Mouse (Mus musculus) stomach, embryonic 15.5 days (tissue): ENCODE measurements at regions not wholly inside any gene's neighbourhood (a gene's known extent, or its start where the extent isn't known, plus 50 kb on each side); places are given as distances from the start of the nearest gene placed in this dataset.

Source experiments
- ATAC-seq: fragments of 200-750 bp; cut with Nextera tagmentation; 2 replicates; pipeline ENCODE4 v1.8.0; 2017; ENCODE audit warnings: low read depth, moderate number of reproducible peaks, moderate TSS enrichment; ENCODE audit not compliant: insufficient read depth, low FRiP score
- H3K27ac ChIP-seq: fragments of 300-500 bp; sonication (generic); 2 replicates; pipeline ENCODE4 v1.5.1; 2015; ENCODE audit warnings: mild to moderate bottlenecking, inconsistent platforms
- H3K27me3 ChIP-seq: fragments of 300-500 bp; sonication (generic); replicated peaks from 2 replicates; pipeline ENCODE4 v1.6.1; 2015; ENCODE audit warnings: inconsistent platforms
- H3K36me3 ChIP-seq: fragments of 300-500 bp; sonication (generic); 2 replicates; pipeline ENCODE4 v1.6.1; 2015; ENCODE audit warnings: inconsistent platforms
- H3K4me1 ChIP-seq: fragments of 300-500 bp; sonication (generic); 2 replicates; pipeline ENCODE4 v1.6.1; 2015; ENCODE audit warnings: inconsistent platforms
- H3K4me2 ChIP-seq: fragments of 300-500 bp; sonication (generic); 2 replicates; pipeline ENCODE4 v1.6.1; 2015; ENCODE audit warnings: mild to moderate bottlenecking, inconsistent platforms
- H3K4me3 ChIP-seq: fragments of 300-500 bp; sonication (generic); replicated peaks from 2 replicates; pipeline ENCODE4 v1.5.1; 2015; ENCODE audit warnings: inconsistent platforms
- H3K9ac ChIP-seq: fragments of 300-500 bp; sonication (generic); 2 replicates; pipeline ENCODE4 v1.6.1; 2015; ENCODE audit warnings: inconsistent platforms
- H3K9me3 ChIP-seq: fragments of 300-500 bp; sonication (generic); 2 replicates; pipeline ENCODE4 v1.6.1; 2016; ENCODE audit warnings: inconsistent platforms
- WGBS: fragments of 180-500 bp; shearing (Covaris S2); methylation state at CpG from one replicate; pipeline ENCODE4 v1.1.7; 2015; 5-methylcytosine and 5-hydroxymethylcytosine counted together

DNA sequence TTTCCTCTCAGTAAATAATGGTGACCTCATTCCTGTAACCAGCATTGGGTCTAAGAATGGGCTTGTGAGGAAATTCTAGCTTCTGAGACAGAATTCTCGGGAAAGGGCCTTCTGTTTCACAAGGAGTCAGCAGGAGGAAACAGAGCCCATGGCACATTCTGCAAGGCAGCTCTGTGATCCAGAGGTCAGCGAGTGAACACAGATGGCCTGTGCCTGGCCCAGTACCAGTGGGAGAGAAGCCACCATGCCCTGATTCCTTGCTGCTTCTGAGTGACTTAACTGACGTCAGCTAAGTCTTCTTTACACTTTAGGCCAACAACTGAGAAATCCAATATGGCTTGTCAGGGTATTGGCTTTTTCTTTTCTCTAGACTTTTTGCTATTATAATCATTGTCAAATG is 342.5 kb upstream of the Tmc3 start:
- WGBS, result 40% methylated on average over 3 of the region's 3 CpGs
- ATAC-seq, result no peak
- Histone ChIP-seq H3K36me3 (no peaks in the 10 kb centered on the region), H3K27me3 (no peaks in the 10 kb centered on the region), H3K9ac (no peak overlapping the region), H3K4me3 (no peak overlapping the region), H3K4me1 (no peaks in the 10 kb centered on the region), H3K4me2 (no peak overlapping the region), H3K27ac (no peak overlapping the region), H3K9me3 (no peaks in the 10 kb centered on the region)

DNA sequence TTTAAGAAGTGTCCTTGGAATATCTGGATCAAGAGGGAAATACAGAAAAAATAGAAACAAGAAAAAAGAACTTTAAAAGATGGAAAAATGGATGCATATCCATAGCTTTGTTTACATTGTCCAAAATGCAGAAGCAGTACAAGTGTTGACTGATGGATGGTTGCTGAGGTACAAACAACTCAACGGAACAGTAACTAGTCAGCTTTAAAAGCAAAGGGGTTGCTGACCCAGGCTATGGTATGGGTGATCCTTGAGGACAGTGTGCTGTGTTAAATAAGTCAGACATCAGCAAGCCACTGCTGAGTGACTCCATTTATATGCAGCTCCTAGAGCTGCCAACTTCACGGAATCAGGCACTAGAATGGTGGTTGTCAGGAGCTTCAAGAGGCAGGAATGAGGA is 338.9 kb upstream of the Tmc3 start:
- WGBS, result 62% methylated on average over 2 of the region's 2 CpGs
- Histone ChIP-seq H3K27ac (no peak overlapping the region), H3K36me3 (no peaks in the 10 kb centered on the region), H3K27me3 (no peaks in the 10 kb centered on the region), H3K4me1 (no peaks in the 10 kb centered on the region), H3K9me3 (no peaks in the 10 kb centered on the region), H3K9ac (no peak overlapping the region), H3K4me2 (no peak overlapping the region), H3K4me3 (no peak overlapping the region)
- ATAC-seq, result no peak

DNA sequence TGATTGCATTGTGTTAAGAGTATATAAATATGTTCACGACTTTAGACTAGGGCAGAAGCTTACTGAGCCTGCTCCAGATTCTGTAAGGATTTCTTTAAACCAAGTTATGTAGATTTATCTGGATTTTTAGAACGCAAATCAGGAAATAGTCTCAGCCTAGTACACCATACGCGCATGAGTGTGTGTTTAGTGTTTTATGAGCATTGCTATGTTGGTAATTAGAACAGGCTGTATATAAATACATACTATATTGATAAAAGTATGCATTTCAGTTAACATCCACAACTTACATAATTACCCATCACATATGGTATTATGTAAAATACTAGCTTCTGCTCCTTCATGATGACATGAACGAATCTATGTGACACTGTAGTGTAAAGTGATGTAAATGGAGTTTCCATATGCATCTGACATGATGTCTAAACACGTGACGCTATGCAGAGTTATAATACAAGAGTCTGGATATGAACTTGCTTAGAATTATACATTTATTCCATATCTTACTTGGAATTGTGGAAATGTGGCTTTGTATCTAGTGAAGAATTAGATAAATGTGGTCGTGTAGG is 332.6 kb upstream of the Tmc3 start:
- Histone ChIP-seq H3K4me1 (no peaks in the 10 kb centered on the region), H3K27ac (no peak overlapping the region), H3K36me3 (no peaks in the 10 kb centered on the region), H3K4me2 (no peak overlapping the region), H3K4me3 (no peak overlapping the region), H3K9me3 (no peaks in the 10 kb centered on the region), H3K9ac (no peak overlapping the region), H3K27me3 (no peaks in the 10 kb centered on the region)
- ATAC-seq, result no peak
- WGBS, result 84% methylated on average over 8 of the region's 8 CpGs

DNA sequence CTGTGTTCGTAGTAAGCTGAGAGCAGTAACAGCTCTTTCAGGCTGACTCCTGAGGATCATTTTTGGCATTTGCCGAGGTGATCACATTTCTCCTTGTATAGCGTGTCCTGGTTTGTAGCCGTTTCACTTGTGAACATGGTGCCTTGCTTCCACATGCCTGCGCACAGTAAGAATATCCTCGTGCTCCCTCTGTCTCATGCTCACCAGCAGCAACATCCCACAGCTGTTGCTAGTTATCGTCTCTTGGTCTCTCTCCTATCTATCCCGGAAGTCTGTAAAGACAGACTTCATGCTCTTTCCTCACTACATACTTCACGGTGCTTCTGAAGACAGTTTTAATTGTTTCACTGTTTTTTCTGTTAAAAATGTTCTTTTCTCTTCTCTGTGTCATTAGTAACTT is 331.7 kb upstream of the Tmc3 start:
- no peaks in the 10 kb centered on the region for H3K9me3 ChIP-seq
- H3K4me2 ChIP-seq, result no peak overlapping the region
- 75% methylated on average over 9 of the region's 9 CpGs for WGBS
- H3K4me3 ChIP-seq, result no peak overlapping the region
- H3K4me1 ChIP-seq, result no peaks in the 10 kb centered on the region
- ATAC-seq, result no peak
- no peaks in the 10 kb centered on the region for H3K36me3 ChIP-seq
- no peaks in the 10 kb centered on the region for H3K27me3 ChIP-seq
- no peak overlapping the region for H3K27ac ChIP-seq
- H3K9ac ChIP-seq, result no peak overlapping the region

DNA sequence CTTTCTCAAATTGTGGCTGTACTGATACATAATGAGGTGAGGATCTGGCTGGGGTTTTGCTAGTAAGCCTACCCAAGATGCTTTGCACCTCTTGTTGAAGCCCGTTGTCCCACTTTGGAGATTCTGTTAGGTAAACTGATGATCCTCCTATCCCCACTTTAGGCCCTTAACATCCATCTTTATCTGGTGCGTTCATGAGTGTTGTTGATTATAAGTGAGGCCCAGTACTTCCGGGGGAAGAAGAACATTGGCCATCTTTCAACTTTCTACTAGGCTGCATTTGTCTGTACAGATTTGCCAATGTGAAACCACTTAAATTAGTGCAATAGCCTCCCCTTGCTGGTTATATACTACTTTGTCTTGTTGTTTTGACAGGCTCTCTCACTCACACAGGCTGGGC is 331.3 kb upstream of the Tmc3 start:
- H3K4me2 ChIP-seq, result no peak overlapping the region
- no peak overlapping the region for H3K4me3 ChIP-seq
- no peaks in the 10 kb centered on the region for H3K36me3 ChIP-seq
- H3K9me3 ChIP-seq, result no peaks in the 10 kb centered on the region
- H3K4me1 ChIP-seq, result no peaks in the 10 kb centered on the region
- H3K9ac ChIP-seq, result no peak overlapping the region
- 67% methylated on average over 3 of the region's 3 CpGs for WGBS
- ATAC-seq, result no peak
- no peaks in the 10 kb centered on the region for H3K27me3 ChIP-seq
- no peak overlapping the region for H3K27ac ChIP-seq

DNA sequence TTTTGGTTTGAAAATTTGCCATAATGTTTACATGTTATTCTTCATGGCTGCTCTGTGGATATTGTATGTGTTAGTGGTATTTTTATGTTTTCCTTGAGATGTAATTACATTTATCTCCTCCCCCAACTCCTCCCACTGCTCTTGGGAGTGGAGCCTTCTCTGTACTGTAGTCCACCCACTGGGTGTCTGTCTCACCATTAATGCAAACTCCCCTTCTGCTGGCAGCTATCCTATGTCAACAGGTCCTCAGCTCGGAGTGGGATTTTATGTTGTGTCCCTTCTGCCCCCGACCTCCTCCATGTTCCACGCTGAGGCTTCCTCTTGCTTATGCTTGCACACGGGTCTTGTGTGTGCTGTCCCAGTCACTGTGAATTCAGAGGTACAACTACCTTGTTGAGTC is 330.3 kb upstream of the Tmc3 start:
- whole genome bisulfite sequencing, result 82% methylated on average over 4 of the region's 4 CpGs
- no peak for ATAC-seq
- Histone ChIP-seq H3K4me2 (no peak overlapping the region), H3K27me3 (no peaks in the 10 kb centered on the region), H3K27ac (no peak overlapping the region), H3K36me3 (no peaks in the 10 kb centered on the region), H3K4me3 (no peak overlapping the region), H3K9ac (no peak overlapping the region), H3K4me1 (no peaks in the 10 kb centered on the region), H3K9me3 (no peaks in the 10 kb centered on the region)

DNA sequence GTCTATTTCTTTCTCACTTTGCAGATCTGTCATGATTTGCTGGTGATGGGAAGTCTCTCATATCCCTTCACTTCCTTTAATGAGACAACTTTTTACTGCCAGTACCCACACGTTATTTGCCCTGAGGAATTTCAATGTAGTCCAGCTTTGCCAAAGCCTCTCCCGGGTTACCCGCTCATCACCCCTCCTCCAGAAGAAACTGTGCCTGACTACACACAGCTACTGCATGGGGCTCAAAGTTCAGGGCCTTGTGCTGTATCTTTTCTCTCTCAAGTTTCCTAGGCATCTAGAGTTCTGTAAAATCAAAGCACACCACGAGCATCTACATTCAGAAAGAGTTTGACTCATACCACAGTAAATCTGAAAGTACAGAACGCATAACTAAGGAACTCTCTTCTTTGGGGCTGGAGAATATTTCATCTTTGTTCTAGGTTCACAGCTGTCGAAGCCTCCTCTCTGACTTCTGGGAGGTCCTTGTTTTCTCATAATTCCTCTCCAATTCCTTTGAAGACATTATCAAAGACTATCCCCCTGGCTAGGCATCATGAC is 328.4 kb upstream of the Tmc3 start:
- 79% methylated on average over 6 of the region's 6 CpGs for WGBS
- Histone ChIP-seq H3K4me3 (no peak overlapping the region), H3K9ac (no peak overlapping the region), H3K36me3 (no peaks in the 10 kb centered on the region), H3K4me2 (no peak overlapping the region), H3K27me3 (no peaks in the 10 kb centered on the region; the same call in 1 of the 2 replicates), H3K9me3 (no peaks in the 10 kb centered on the region), H3K4me1 (no peaks in the 10 kb centered on the region), H3K27ac (no peak overlapping the region)
- no peak for ATAC-seq

- Histone ChIP-seq H3K4me2 (no peak overlapping the region), H3K9ac (no peak overlapping the region), H3K4me1 (no peaks in the 10 kb centered on the region), H3K4me3 (no peak overlapping the region), H3K27me3 (no peaks in the 10 kb centered on the region; the same call in 1 of the 2 replicates), H3K36me3 (no peaks in the 10 kb centered on the region), H3K27ac (no peak overlapping the region), H3K9me3 (no peaks in the 10 kb centered on the region)
- ATAC-seq, result no peak
- 60% methylated on average over 2 of the region's 2 CpGs for WGBS
Observed at GRCm38 (mm10) chr7:83258363-83258916, 326.3 kb upstream of the Tmc3 start.

DNA sequence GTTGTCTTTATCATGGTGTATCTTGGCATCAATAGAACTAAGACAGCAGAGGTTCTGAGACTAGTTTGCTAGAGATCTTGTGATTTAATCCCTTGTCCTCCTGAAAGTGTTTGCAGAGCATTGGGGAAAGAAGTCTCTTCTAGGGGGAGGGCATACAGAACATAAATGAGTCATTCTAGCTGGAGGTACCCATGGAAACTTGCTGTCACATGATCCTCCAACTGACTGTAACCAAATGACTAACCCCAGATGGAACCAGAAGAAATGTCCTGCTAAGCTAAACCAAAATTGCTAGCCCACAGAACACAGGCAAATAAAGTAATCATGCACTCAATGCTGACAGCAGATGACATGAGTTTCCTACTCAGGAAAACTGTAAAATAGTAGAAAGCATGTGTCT is 323.2 kb upstream of the Tmc3 start:
- Histone ChIP-seq H3K4me3 (no peak overlapping the region), H3K4me1 (no peaks in the 10 kb centered on the region), H3K36me3 (no peaks in the 10 kb centered on the region), H3K4me2 (no peak overlapping the region), H3K9me3 (no peaks in the 10 kb centered on the region), H3K27me3 (no peaks in the 10 kb centered on the region; the same call in 1 of the 2 replicates), H3K27ac (no peak overlapping the region), H3K9ac (no peak overlapping the region)
- ATAC-seq, result no peak

DNA sequence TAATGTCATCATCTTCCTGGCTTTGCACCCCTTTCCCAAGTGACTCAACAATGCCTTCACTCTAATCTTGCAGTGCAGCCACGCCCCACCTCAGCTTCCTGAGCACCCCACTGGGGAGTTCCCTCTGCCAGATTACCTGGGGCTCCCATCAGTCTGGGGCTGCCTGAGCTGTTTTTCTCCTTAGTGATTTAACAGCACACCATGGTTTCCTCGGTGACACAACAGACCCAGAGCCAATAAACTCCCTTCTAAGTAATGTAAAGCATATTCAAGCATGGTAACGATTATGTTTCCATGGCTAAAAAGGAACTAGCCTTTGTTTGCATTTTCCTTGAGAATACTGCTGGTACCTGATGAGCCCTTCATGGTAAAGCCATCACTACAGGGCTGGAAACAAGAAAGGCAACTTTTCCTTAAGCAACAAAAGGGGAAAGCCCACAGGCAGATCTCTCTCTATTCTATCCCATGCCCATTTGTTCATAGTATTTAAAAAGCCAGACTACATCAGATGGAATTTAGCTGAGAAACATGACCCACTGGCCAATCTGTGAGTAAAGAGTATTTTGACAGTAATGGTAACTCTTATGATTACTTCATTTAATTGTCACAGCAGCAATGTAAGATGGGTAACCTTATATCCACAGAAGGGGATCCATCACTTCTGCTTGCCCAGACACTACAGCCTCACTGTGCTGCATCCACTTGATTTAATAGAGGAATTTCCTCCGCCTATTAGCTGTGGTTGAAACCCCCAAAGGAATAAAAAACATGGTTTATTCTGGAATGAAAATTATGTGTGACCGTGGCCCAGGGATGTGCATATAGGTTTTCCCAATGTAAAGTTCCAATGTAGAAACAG is 294.6 kb upstream of the Tmc3 start:
- no peak; the same call in 1 of the 2 replicates for ATAC-seq
- H3K27me3 ChIP-seq, result no peaks in the 10 kb centered on the region
- no peaks in the 10 kb centered on the region for H3K36me3 ChIP-seq
- H3K4me1 ChIP-seq, result 0 out of 2 replicates have a peak, but pooled peaks cover 3% of the 10 kb centered on the region
- H3K4me2 ChIP-seq, result no peak overlapping the region
- no peak overlapping the region for H3K9ac ChIP-seq
- H3K27ac ChIP-seq, result no peak overlapping the region
- no peak overlapping the region for H3K4me3 ChIP-seq
- H3K9me3 ChIP-seq, result no peaks in the 10 kb centered on the region
- WGBS, result 52% methylated on average over 5 of the region's 5 CpGs

GRCm38 (mm10) chr7:83307112-83307511 is 277.6 kb upstream of the Tmc3 start:
- H3K4me3 ChIP-seq, result no peak overlapping the region
- no peak for ATAC-seq
- no peak overlapping the region for H3K4me2 ChIP-seq

DNA sequence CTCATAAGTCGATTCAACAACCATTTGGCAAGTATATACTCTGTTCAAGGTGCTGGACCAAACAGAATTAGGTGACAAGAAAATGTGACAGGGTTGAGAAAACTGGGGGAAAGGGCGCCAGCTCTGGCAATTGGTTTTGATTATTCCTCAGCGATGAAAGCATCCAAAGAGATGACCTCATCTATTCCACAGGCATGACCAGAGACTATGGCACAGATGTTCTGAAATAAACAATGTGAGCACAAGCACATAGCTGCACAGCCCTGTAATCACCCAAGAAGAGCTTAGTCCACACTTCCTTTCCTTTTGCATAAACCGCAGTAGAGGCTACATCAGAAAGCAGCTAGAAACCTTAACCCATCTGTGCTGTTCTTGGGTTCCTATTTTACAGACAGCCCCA is 272.6 kb upstream of the Tmc3 start:
- no peak for ATAC-seq

More at GRCm38 (mm10) chr7:83307112-83307511, 277.6 kb upstream of the Tmc3 start:
- H3K27me3 ChIP-seq, result no peaks in the 10 kb centered on the region
- no peaks in the 10 kb centered on the region for H3K4me1 ChIP-seq
- H3K27ac ChIP-seq, result no peak overlapping the region
- H3K9ac ChIP-seq, result no peak overlapping the region
- 23% methylated on average over 1 of the region's 1 CpGs for WGBS
- no peaks in the 10 kb centered on the region for H3K9me3 ChIP-seq
- H3K36me3 ChIP-seq, result no peaks in the 10 kb centered on the region

More for the DNA sequence above, 272.6 kb upstream of the Tmc3 start:
- H3K4me3 ChIP-seq, result no peak overlapping the region
- no peaks in the 10 kb centered on the region for H3K27me3 ChIP-seq
- H3K9me3 ChIP-seq, result no peaks in the 10 kb centered on the region
- no peaks in the 10 kb centered on the region for H3K36me3 ChIP-seq
- no peak overlapping the region for H3K27ac ChIP-seq
- H3K9ac ChIP-seq, result no peak overlapping the region
- H3K4me1 ChIP-seq, result no peaks in the 10 kb centered on the region
- 57% methylated on average over 4 of the region's 4 CpGs for WGBS
- H3K4me2 ChIP-seq, result no peak overlapping the region
